Mouse (Mus musculus): Measurements from ENCODE around the gene Eml6. TPM values are rescaled to one million over a fixed set of nuclear protein-coding genes. Genes with fewer than 3 reads are reported as not detected.

Gene Eml6
- total RNA-seq, 2 experiments from 2014 or later, result 0.78 to 1.1 TPM

DNA sequence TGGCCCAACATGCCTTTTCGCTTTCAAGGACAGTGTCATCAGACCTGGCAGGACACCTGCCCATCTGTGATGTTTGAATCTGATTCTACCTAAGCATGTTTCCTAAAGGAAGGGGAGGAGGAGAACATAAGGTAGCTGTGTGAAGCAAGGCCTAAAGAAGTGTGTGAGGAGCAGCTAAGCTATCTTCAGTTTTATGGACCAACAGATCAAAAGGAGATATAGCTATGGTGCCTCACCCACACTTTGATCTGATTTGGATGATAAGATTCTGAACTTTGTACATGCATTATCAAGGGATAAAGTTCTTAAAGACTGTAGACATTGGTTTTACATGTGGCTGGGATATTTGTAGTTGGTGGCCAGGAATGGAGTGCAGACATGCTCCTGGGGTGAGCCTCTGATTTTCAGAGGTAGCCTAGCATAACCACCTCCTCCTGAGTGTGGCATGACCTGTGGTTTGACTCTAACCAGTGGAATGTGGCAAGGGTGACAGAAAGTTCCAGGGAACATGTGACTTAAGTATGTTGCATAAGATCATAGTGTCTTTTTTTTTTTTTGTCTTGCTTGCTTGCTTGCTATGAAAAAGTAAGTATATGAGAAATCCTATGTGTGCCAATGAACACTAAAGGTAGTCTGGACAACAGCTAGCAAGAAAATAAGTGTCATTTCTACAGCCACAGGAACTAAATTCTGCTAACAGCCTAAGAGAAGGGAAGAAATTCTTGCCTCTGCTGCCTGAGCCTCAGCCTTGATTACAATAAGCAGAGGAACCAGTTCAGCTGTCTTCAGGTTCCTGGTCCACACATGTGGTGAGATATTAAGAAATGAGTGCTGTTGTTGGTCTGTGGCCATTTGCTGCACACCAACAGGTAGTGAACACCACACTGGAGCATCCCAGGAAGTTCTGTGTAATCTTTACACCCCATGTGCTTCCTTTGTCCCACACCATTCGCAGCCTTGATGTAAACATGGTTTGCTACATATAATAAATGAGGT is 224.1 kb downstream of the Eml6 start:
- DNase-seq, result no peak
- intact Hi-C loops (cut with DNase I; ENCODE audit: low total_unique reads), result no loop called here

DNA sequence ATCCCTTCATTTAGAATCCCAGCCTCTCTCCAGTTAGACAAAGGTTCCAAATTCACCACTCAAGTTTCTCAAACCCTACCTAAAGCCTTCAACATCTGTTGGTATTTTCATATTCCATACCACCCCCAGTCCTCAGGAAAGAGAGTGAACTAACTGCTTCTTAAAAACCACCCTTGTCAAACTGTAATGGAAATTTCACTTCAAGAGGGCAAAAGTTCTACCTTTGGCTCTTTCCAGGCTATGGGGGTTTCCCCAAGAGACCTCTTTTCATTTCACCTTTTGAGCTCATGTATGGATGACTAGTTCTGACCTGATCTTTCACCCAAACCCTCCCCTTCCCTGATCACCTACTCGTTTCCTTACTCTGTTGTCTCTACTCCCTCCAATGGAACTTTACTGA is 226.0 kb downstream of the Eml6 start:
- no peak for DNase-seq
- intact Hi-C loops (cut with DNase I; ENCODE audit: low total_unique reads), result no loop called here

DNA sequence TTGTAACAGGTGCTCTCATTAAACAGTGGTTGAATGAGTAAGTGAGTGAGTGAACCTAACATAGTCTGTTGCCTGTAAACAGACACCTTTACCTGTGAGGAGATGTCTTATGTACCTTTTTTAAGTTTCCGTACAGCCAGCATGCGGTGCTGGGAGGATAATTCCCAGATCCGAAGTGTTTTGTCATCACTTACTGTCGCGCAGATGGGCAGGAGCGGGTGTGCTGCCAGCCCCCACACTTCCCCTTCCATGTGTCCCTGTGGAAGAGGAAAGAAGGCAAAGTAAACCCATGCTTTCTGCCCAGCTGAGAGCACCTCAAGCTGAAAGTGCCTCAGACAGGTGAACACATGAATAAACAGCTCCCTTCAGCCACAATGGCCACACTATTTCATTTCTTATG is 230.7 kb downstream of the Eml6 start:
- DNase-seq, result no peak
- intact Hi-C loops (cut with DNase I; ENCODE audit: low total_unique reads), result no loop called here

DNA sequence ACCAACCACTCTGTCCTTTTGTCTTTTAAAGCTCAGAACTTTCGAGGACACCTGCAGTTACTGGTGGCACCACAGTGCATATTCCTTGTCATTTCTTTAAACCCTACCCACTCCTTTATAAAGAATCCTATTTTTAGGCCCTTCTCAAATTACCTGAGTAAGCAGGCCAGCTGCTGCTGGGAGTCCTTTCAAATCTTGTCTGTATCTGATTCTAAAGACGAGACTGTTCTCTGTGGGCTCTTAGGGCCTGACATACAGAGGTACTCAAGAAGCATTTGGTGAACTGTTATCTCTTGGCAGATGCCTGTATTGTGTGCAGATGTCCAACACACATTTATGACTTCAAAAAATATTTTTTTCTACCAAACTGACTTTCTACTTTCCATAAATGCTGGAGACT is 231.4 kb downstream of the Eml6 start:
- intact Hi-C loops (cut with DNase I; ENCODE audit: low total_unique reads), result no loop called here
- no peak for DNase-seq

DNA sequence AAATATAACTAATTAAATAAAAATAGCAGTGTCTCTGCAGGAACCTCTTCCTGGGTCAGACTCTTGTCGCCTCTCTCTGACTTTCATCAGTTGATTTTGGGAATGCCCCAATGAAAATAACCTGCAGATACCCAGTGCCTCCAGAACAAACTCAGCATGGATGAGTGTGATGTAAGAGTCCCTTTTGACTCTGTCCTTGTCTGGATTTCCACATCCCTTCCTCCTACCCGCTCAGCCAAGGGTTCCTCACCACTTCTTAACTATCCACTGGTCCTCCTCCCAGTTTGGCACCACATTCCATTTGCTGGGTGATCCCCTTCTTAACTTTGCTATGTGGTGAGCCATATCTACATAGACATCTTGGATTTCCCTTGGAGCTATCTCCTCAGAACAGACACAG is 235.0 kb downstream of the Eml6 start:
- intact Hi-C loops (cut with DNase I; ENCODE audit: low total_unique reads), result no loop called here
- DNase-seq, result no peak

DNA sequence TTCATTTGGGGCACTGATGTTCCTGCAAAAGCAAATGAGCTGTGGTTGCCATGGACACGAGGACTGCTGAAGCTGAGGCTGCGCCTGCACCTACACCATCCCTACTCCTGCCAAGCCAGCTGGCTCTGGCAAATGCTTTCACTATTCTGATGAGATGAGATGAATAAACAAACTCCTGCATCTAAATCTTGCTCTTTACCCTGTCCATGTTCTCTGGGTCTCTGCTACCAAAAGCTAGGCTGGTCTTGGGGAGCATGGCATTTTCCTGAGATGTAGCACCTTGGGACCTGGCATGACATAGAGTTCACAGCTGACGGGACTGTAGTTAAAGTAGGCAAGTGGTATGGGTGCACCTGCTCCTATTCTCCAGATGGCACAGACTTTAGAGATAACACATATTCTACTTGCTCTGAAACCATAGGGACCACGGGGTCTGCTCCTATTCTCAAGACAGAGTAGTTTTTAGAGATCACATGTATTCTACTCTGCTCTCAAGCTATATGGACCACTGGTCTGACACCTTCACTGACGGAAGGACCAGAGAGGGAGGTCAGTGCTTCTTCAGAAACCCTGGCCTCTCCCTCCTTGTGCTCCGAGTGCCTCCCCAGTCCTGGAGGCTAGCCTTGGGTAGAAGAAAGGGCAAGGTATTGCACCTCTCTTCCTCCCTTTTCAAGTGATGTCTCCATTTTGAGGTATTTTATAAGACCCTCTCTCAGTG is 236.8 kb downstream of the Eml6 start:
- intact Hi-C loops (cut with DNase I; ENCODE audit: low total_unique reads), result no loop called here
- DNase-seq, result no peak

DNA sequence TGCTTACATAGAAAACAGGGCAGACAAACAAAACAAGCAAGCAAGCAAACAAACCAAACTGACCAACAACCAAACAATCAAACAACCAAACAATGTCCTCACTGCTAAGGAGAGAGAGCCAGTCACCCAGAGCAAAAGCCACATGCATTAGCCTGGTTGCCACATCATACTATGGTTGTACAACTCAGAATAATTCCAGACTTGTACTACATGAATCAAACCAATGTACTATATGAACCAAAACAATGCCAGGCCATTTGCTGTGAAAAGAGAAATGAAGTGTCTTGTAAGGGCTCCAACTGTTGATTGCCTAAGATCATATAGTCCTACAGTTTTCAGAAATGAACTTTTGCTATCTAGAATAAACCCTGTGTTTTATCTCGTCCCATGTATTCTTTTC is 237.3 kb downstream of the Eml6 start:
- DNase-seq, result no peak
- intact Hi-C loops (cut with DNase I; ENCODE audit: low total_unique reads), result no loop called here

DNA sequence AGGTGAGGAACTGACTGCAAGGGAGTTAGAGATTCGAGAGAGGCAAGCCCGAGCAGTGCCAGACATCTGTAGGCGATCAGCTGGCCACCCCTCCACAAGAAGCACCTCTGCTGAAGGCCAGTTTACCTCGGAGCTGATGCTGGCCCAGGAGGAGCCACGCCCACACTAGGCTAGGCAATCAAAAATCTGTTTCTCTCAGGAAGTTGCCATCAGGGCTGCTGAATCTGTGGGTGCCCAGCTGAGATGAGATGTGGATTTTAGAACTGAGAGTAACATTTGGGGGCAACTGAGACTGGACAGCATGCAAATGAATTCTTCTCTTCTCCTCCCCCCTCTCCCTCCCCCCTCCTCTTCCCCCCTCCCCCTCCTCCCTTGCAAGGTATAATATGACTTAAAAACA is 238.4 kb downstream of the Eml6 start:
- intact Hi-C loops (cut with DNase I; ENCODE audit: low total_unique reads), result no loop called here
- DNase-seq, result no peak

DNA sequence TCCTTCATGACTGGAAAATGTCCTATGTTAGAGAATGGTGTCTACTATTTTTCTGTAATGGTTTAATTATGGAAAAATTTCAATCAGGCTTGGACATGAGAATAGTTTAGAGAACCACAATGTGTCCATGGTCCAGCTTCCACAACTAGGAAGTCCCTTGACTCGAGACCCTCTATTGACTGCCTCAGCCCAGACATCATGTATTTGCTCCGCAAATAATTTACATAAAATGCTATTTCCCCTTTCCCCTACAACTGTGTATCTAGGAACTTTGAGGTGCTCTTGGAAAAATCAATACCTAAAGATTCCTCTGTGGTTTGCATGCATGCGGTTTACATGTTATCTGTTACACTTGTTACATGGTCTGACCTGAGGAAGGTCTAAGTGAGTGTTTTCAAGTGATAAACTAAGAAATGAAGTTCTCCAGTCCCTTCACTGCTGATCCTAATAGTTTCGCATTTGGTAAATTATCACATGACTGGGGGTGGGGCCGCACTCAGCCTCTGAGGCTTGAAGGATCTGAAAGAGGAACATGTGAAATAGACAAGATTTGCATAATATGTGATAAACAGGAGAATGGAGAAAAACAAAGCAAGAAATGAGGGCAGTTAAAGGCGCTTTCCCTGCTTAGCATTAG is 239.1 kb downstream of the Eml6 start:
- intact Hi-C loops (cut with DNase I; ENCODE audit: low total_unique reads), result no loop called here
- DNase-seq, result peak; percentile 16

DNA sequence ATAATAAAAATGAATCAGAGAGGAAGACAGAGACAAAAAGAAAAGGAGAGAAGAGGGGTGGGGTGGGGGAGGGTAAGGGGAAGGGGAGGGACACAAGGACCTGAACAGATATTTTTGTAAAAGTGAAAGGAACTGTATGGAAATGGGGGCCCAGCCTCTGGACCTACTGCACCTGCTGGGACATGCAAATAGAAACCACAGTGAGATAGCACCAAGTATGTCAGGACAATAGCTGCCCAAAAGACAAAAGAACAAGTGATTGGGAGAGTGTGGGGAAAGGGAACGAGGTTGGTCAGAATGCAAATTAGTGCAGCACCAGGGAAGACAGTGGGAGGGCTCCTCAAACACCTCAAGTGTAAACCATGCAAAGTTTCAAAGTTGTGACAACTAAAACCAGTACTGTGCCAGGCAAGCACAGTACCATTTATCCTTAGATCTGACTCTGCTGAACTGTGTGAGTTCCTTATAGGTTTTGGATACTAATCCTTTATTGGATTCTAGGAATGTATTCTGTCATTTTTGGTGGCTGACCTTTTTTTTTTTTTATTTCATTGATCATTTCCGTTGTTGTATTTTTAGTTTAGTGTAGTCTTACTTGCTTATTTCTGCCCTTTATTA is 246.3 kb downstream of the Eml6 start:
- no peak for DNase-seq
- intact Hi-C loops (cut with DNase I; ENCODE audit: low total_unique reads), result no loop called here

DNA sequence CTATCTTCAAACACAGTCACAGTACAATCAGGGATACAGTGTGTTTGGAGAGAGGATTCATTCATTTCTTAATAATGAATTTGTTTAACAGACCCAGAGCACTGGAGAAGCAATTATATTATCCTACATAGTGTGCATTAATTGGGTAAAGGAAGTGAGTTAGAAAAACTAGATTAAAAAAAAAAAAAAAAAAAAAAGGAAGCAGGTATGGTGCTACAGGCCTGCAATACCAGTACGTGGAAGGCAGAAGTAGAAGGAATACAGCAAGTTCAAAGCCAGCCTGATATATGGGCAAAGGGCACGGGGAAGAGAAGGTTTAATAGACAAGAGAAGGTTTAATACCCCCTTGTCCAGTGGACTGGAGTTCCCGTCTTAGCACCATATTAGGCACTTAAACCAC is 246.9 kb downstream of the Eml6 start:
- no peak for DNase-seq
- intact Hi-C loops (cut with DNase I; ENCODE audit: low total_unique reads), result no loop called here

DNA sequence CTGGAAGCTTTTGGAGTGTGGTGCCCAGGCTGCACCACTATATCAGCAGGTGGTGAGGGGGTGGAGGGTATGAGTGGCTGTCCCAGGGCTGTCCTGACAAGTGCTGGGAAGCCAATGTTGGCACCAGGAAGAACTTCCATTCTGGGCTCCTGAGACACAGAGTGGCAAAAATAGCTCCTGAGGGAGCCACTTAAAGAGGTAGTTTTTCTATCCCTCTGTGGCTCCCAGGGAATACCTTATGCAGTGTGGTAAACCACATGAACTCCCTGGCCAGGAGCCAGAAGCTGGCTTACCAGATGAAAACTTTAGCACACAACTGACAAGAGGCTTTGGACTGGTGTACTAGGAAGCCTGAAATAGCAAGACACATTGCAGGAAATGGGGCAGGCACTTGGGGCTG is 247.9 kb downstream of the Eml6 start:
- peak; percentile 81 for DNase-seq
- intact Hi-C loops (cut with DNase I; ENCODE audit: low total_unique reads), result no loop called here

DNA sequence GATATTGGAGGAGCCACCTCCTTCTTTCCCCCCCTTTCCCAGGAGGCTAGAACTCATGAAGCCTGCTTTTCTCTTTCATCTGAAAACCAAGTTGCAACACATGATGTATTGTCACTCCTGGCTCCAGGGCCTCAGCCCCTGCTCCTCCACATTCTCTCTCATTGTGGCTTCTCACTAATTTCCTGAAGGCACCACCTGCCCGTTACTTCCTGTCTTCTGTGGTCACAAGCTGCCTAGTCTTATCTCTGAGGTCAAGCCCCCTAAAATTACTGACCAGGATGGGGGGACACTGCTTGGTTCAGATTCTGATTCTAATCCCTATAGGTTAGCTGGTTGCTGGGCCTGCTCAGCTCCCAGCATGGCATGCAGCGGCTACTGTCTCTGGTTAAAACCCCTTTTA is 251.1 kb downstream of the Eml6 start:
- intact Hi-C loops (cut with DNase I; ENCODE audit: low total_unique reads), result no loop called here
- no peak for DNase-seq

DNA sequence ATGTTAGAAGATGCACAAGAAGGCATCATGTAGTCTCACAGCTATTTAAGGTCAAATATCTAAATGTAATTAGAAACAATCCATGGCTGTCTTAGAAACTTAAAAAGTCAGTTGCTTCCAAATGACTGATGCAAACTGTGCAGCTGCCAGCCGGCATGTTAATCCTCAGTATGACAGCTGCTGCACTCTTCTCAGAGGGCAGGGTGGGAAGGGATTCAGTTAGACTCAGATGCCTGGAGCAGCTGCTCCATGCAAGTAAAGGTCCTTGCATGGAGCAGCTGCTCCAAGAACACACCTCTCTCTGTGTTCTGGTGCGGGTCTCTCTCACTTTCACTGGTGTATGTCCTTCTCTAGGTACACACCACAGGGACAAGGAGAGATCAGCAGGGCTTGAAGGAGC is 251.5 kb downstream of the Eml6 start:
- peak; percentile 45 for DNase-seq

DNA sequence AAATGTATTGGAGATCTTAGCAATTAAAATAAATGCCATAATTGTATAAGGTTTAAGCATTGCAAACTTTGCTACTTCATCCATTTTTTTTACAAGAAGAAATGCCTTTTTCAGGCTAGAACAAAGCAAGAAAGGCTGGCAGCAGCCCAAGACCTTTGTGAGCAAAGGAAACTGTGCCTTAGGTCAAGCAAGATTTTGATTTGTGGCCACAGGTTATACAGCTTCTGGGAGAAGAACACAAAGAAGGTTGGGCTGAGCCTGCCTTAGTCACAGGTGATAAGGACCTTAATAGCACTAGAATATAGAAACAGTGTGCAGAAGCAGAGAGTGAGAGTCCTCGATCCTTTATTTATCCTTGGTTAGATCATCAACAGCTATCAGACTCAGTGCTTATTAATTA is 253.6 kb downstream of the Eml6 start:
- intact Hi-C loops (cut with DNase I; ENCODE audit: low total_unique reads), result no loop called here
- no peak for DNase-seq

More for the DNA sequence above, 251.5 kb downstream of the Eml6 start:
- intact Hi-C loops (cut with DNase I; ENCODE audit: low total_unique reads), result no loop called here

DNA sequence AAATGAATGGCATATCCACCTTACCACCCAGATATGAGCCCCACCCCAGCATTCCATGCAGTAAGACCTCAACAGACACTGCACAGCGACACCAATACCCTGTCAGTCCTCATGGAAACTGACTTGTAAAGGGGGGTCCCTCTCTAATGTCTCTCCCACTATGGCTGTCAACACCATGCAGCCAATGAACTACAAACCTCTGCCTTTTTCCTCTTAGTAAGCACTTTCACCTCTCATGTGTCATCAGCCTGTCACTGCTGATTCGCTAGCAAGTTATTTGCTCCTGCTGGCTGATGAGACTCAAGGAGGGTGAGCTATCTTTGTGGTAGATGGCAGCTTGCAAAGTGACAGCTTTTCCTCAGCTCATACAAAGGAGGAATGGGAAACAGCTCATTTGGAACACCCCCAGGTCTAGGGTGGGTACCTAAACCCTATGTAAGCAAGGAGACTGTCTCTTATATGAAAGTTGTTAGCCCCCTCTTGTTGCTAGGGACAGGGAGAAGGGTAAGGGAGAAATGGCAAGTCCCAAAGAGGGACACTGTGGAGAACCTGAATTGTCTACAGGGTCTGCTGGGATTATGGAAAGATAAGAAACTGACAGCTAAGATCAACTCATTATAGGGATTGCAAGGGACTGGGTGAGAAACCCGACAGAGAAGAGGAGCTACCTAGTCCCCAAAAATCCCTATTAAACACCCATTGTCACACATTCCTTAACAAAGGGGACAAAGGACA is 255.0 kb downstream of the Eml6 start:
- intact Hi-C loops (cut with DNase I; ENCODE audit: low total_unique reads), result no loop called here
- no peak for DNase-seq

DNA sequence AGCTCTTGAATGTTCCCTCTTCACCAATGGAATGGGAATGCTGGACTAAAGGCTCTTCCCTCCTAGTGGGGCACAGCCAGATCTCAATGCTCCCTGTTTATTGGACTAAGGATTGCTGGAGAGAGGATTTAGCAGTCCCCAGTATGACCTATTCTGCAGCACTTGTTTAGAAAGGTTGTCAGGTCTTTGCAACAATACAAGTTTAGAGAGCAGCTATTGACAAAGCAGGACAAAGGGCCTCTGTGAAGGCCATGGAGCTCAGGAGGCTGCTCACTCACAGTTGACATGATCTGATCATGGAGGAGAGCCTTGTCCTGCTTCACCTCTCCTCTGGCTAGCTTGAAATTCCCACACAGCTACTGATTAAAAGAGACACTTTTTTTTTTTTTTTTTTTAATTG is 257.3 kb downstream of the Eml6 start:
- intact Hi-C loops (cut with DNase I; ENCODE audit: low total_unique reads), result no loop called here
- DNase-seq, result no peak

DNA sequence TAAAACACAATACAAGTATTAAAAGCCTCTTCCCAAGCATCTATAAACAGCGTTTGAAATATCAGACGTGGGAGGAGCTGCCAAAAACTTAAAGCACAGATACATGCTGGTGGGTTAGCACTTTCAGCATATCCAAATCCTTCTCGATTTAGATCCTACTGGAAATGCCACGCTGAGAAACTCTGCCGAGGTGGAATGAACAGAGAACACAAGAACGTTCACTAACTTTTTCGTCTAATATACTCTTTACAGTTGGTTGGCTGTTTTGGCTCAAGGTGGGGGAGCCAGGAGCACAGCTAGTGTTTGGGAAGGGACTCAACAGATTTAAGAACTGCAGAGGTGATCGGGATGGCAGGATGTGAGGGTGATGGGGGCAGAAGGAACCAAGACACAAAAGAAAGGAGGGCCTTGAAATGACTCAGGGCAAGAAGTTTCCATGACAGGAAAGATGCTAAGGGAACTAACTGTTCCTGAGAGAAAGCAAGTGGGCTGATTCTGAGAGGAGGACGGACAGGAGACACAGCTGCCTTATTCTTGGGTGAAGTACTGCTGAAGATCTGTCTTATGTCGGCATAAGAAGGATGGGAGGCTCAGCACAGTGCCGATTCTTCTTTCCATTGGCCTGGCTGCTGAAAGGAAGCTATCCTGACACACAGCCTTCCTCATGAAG is 259.4 kb downstream of the Eml6 start:
- intact Hi-C loops (cut with DNase I; ENCODE audit: low total_unique reads), result no loop called here
- no peak for DNase-seq

DNA sequence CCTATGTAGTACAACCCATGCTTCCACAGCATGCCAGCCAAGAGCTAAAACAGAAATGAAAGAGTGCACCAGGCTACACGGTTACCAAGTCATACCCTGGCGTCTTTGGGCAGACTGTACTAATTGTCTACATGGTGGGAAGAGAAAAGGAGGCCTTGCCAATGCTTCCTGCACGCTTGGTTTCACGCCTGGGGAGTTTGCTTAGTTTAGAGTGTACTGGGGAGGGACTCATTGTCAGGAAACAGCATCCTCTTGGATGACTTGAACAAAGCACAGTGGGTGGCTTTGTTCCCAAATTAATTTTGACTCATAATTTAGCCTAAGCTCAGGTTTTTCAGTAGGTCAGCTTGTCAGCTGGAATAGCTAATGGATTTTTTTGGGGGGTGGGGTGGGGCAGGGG is 260.8 kb downstream of the Eml6 start:
- DNase-seq, result no peak
- intact Hi-C loops (cut with DNase I; ENCODE audit: low total_unique reads), result no loop called here
